Mouse (Mus musculus): Measurements from ENCODE around the gene Glis1. TPM values are rescaled to one million over a fixed set of nuclear protein-coding genes. Genes with fewer than 3 reads are reported as not detected.

Gene Glis1
- total RNA-seq (2023): 0.82 TPM in 1 of 2 replicates, not detected in the other

GRCm38 (mm10) chr4:107434356-107435237, at the start of gene Glis1:
Gene Glis1, plus strand, starts transcription at chr4:107434591.

GRCm38 (mm10) chr4:107684130-107684529, 249.7 kb downstream of the Glis1 start, which contains the start of gene Dmrtb1:
Gene Dmrtb1, minus strand, starts transcription at chr4:107684230.

Other genes with a start within 250 kb of the Glis1 start
- gene Ldlrad1, start 225.4 kb upstream of the Glis1 start, total RNA-seq (2023): not detected in 2 replicates
- gene Lrrc42, start 181.1 kb upstream of the Glis1 start, total RNA-seq (2023): 9.4 and 14.2 TPM in 2 replicates
- gene Hspb11, start 181.0 kb upstream of the Glis1 start, total RNA-seq (2023): 4.5 and 6.3 TPM in 2 replicates
- not detected in 2 replicates for gene Dio1, start 127.4 kb upstream of the Glis1 start, total RNA-seq (2023)
- gene Yipf1, start 120.2 kb upstream of the Glis1 start, total RNA-seq (2023): 51.2 and 54.1 TPM in 2 replicates
- 15.4 and 15.6 TPM in 2 replicates for gene Ndc1, start 66.8 kb upstream of the Glis1 start, total RNA-seq (2023)
- not detected in 2 replicates for gene Dmrtb1, start 249.6 kb downstream of the Glis1 start, total RNA-seq (2023)

Measured in neutrophil, adult 65 days (primary cell).